Mouse (Mus musculus): ENCODE results near the gene Efcab11. TPM values are rescaled to one million over a fixed set of nuclear protein-coding genes. Genes with fewer than 3 reads are reported as not detected.
"Not testable (repeated sequence)": the region's sequence is repeated elsewhere in the genome, so short reads cannot be mapped to it uniquely, and the experiment has no call there.

Gene Efcab11
- polyA plus RNA-seq, 1 experiment from 2014 or later = 22.1 TPM

DNA sequence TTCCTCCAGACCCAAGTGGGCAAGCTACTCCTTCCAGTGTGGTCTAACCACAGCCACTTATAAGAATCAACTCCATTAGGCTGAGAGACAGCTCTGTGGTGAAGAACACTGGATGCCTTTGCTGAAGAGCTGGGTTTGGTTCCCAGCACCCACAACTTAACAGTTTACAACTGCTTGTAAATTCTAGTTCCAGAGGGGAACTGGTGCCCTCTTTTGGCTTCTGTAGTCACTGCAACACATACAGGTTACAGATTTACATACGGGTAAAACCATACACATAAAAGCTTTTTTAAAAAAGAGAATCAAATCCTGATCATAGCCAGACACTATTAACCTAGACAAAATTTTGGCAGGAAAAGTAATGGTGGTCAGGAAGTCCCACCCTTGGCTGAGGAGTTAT is 50.8 kb downstream of the Efcab11 start:
- WGBS = 90% methylated on average over 1 of the region's 1 CpGs
- peak; percentile 15; the same call in 1 of the 2 replicates for TF ChIP-seq CTCF (IDR thresholded peaks at IDR 0.05; ENCODE audit: low read depth)
- DNase-seq = peak; percentile 14

DNA sequence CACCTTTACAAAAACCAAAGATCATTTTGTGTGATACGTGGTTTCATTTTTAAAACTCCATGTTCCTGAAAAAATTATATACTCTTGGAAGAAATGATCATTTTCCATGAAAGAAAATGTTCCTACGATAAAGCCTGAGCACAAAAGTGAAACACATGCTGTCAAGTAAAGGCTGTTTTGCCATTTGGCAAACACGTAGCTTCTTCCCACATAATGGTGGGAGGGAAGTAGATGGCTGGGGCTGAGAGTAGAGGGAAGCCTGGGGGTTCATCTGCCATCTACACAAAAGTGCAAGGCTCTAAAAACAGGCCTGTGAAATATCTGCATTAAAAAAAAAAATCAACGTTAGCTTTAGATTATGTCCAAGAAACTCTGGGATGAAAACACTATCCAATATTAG is 61.6 kb downstream of the Efcab11 start:
- no peak for ATAC-seq (ENCODE audit: insufficient read depth)
- WGBS = 81% methylated on average over 4 of the region's 4 CpGs
- TF ChIP-seq CTCF (IDR thresholded peaks at IDR 0.05; ENCODE audit: low read depth) = no peak

More for the DNA sequence above, 50.8 kb downstream of the Efcab11 start:
- Histone ChIP-seq H3K27me3 (ENCODE audit: insufficient read depth, low read length) (no peaks in the 10 kb centered on the region), H3K4me2 (no peak overlapping the region), H3K36me3 (ENCODE audit: insufficient read depth) (no peaks in the 10 kb centered on the region), H3K4me1 (ENCODE audit: insufficient read depth) (no peaks in the 10 kb centered on the region), H3K9me3 (ENCODE audit: low read depth, low read length) (no peaks in the 10 kb centered on the region), H3K9ac (no peak overlapping the region), H3K27ac (ENCODE audit: low read depth) (no peak overlapping the region), H3K4me3 (ENCODE audit: low read depth, low read length) (no peak overlapping the region)
- ATAC-seq (ENCODE audit: insufficient read depth) = no peak

DNA sequence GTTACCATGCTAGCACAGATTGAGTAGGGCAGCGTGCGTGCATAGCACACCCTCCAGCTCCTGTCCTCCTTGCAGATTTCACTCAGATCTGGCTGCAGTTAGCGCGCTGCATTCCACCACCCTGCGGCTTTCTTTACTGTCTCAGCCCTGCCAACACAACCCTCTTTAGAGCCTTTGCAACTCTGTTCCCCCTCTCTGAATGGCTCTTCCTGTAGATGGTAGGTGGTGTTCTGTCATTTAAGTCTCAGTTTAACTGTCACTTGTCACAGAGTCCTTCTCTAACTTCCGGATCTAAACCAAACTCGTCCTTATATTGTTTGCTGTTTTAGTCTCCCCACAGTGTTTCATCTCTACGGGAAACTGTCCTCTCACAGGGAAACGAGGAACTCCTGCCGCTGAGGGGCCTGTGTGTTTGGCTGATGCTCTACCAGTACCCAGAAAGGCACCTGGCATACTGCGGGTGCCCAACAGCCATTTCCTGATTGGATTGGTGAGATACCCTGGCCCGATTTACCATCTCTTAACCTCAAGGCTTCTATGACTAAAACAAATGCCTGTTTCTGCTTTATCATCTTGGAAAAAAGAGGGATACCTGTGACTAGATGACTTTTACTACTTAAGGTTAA is 62.8 kb downstream of the Efcab11 start:
- no peak for TF ChIP-seq CTCF (IDR thresholded peaks at IDR 0.05; ENCODE audit: low read depth)
- ATAC-seq (ENCODE audit: insufficient read depth) = no peak

More for the DNA sequence above, 61.6 kb downstream of the Efcab11 start:
- H3K27me3 ChIP-seq (ENCODE audit: insufficient read depth, low read length) = no peaks in the 10 kb centered on the region
- no peak for DNase-seq
- no peaks in the 10 kb centered on the region for H3K9me3 ChIP-seq (ENCODE audit: low read depth, low read length)
- no peak overlapping the region for H3K27ac ChIP-seq (ENCODE audit: low read depth)
- no peak overlapping the region for H3K9ac ChIP-seq
- no peaks in the 10 kb centered on the region for H3K4me1 ChIP-seq (ENCODE audit: insufficient read depth)
- H3K36me3 ChIP-seq (ENCODE audit: insufficient read depth) = no peaks in the 10 kb centered on the region
- no peak overlapping the region for H3K4me3 ChIP-seq (ENCODE audit: low read depth, low read length)
- no peak overlapping the region for H3K4me2 ChIP-seq

DNA sequence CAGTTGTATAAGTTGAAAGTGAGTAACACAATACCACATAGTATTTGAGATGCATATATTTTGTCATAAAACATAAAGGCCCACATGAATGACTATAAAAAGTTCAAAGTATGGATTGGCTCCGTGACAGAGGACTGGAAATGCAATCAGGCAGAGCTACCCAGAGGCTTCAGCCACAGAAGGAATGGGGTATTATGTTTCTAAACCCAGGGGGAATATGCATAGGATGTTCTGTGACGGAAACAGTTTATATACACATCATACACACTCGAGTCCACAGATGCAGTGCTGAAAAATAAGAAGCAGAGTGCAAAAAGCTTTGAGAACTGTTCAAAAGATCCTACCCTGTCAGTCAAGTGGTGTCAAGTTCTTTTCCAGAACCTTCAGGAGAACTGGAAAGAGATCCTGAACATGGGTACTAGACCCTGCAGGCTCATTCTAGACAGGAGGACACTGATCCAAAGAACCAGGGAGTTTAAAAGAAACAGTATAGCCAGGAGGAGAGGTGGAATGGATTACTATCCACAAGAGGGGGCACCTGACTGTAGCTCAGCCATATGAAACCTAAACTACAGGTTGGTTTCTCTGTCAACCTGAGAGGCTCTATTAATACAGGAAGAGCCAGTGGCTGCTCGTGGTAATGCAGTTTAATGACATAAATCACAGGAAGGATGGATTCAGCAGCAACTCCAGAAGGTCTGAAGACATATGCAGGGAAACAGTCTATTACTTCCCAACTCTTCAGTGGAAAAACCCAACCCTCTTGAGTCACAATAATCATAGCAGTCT is 64.9 kb downstream of the Efcab11 start:
- H3K4me3 ChIP-seq (ENCODE audit: low read depth, low read length) = no peak overlapping the region
- H3K4me2 ChIP-seq = no peak overlapping the region
- no peak overlapping the region for H3K27ac ChIP-seq (ENCODE audit: low read depth)
- no peaks in the 10 kb centered on the region for H3K9me3 ChIP-seq (ENCODE audit: low read depth, low read length)
- ATAC-seq (ENCODE audit: insufficient read depth) (no peak), DNase-seq (no peak)
- H3K4me1 ChIP-seq (ENCODE audit: insufficient read depth) = no peaks in the 10 kb centered on the region
- H3K36me3 ChIP-seq (ENCODE audit: insufficient read depth) = no peaks in the 10 kb centered on the region
- TF ChIP-seq CTCF (IDR thresholded peaks at IDR 0.05; ENCODE audit: low read depth) = no peak; the same call in none of the 2 replicates
- H3K27me3 ChIP-seq (ENCODE audit: insufficient read depth, low read length) = no peaks in the 10 kb centered on the region
- H3K9ac ChIP-seq = no peak overlapping the region
- WGBS = 38% methylated on average over 4 of the region's 4 CpGs

More for the DNA sequence above, 62.8 kb downstream of the Efcab11 start:
- Histone ChIP-seq H3K9ac (no peak overlapping the region), H3K4me3 (ENCODE audit: low read depth, low read length) (no peak overlapping the region), H3K36me3 (ENCODE audit: insufficient read depth) (no peaks in the 10 kb centered on the region), H3K27ac (ENCODE audit: low read depth) (no peak overlapping the region), H3K4me1 (ENCODE audit: insufficient read depth) (no peaks in the 10 kb centered on the region), H3K4me2 (no peak overlapping the region), H3K9me3 (ENCODE audit: low read depth, low read length) (no peaks in the 10 kb centered on the region), H3K27me3 (ENCODE audit: insufficient read depth, low read length) (no peaks in the 10 kb centered on the region)
- 61% methylated on average over 12 of the region's 12 CpGs for WGBS
- no peak for DNase-seq

DNA sequence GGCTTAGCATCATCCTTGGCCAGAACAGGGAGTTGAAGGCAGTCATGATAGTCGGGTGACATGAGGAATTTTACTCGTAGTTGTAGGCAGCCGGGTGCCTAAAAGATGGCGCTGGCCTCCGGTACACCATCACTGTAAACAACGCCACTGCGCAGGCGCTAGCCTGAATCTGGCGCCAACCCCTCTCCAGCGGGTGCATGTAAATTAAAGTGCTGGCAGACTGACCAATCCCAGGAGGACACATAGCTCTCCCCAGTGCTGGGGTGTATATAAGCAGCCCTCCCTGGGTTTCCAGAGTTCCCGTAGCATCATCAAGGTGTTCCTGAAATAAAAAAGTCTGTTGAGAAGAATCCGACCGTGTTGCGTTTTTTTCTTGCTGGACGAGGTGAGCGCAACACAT is 66.2 kb downstream of the Efcab11 start:
- H3K27me3 ChIP-seq (ENCODE audit: insufficient read depth, low read length); H3K4me3 ChIP-seq (ENCODE audit: low read depth, low read length); H3K4me2 ChIP-seq; ATAC-seq (ENCODE audit: insufficient read depth); H3K27ac ChIP-seq (ENCODE audit: low read depth); H3K9me3 ChIP-seq (ENCODE audit: low read depth, low read length); DNase-seq; H3K4me1 ChIP-seq (ENCODE audit: insufficient read depth); H3K9ac ChIP-seq; H3K36me3 ChIP-seq (ENCODE audit: insufficient read depth): not testable (repeated sequence)
- 95% methylated on average over 16 of the region's 16 CpGs for WGBS

DNA sequence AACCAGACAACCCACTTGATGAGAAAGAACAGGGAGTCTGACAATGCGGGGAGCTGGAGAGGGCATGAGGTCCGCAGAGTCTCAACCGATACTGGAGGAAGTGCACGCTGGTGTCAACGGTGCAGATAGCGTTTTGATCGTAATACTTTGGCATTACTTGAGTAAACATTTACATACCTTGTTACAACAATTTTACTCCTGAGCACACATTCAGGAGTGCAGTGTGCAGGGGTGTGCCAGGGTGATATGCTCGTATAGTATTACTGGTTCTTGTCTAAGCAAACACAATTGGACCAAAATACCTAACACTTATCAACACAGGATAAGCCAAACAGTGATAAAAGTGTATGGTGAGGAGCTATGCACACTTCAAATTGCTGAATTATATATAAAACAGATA is 69.0 kb downstream of the Efcab11 start:
- Histone ChIP-seq H3K4me1 (ENCODE audit: insufficient read depth) (no peaks in the 10 kb centered on the region), H3K4me3 (ENCODE audit: low read depth, low read length) (no peak overlapping the region), H3K36me3 (ENCODE audit: insufficient read depth) (no peaks in the 10 kb centered on the region), H3K27me3 (ENCODE audit: insufficient read depth, low read length) (no peaks in the 10 kb centered on the region), H3K27ac (ENCODE audit: low read depth) (no peak overlapping the region), H3K9ac (no peak overlapping the region), H3K4me2 (no peak overlapping the region), H3K9me3 (ENCODE audit: low read depth, low read length) (no peaks in the 10 kb centered on the region)
- no peak for TF ChIP-seq CTCF (IDR thresholded peaks at IDR 0.05; ENCODE audit: low read depth)
- ATAC-seq (ENCODE audit: insufficient read depth) (0 out of 2 replicates have a peak, but pooled peaks have one; percentile 44), DNase-seq (no peak)
- WGBS = 64% methylated on average over 8 of the region's 8 CpGs

DNA sequence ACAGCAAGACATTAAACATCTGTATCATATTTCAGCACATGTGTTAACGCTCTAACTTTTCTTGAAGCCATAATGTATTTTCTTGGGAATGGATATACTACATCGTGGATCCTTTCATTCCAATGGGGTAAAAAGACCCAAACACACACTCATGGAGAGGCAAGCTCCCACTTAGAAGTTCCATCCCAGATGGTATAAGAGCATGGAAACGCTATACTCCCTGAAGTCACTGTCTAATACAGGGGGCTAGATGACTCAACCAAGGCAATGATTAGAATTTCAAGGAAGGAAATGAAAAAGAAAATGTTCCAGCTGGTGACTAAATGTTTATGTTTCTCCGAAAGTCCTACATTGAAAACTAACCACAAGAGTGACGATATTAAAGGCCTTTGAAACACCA is 76.3 kb downstream of the Efcab11 start:
- Histone ChIP-seq H3K9ac (no peak overlapping the region), H3K9me3 (ENCODE audit: low read depth, low read length) (no peaks in the 10 kb centered on the region), H3K4me3 (ENCODE audit: low read depth, low read length) (no peak overlapping the region), H3K4me2 (no peak overlapping the region), H3K36me3 (ENCODE audit: insufficient read depth) (no peaks in the 10 kb centered on the region), H3K4me1 (ENCODE audit: insufficient read depth) (no peaks in the 10 kb centered on the region), H3K27ac (ENCODE audit: low read depth) (no peak overlapping the region), H3K27me3 (ENCODE audit: insufficient read depth, low read length) (no peaks in the 10 kb centered on the region)
- no peak for TF ChIP-seq CTCF (IDR thresholded peaks at IDR 0.05; ENCODE audit: low read depth)
- no peak for DNase-seq
- 67% methylated on average over 5 of the region's 5 CpGs for WGBS
- ATAC-seq (ENCODE audit: insufficient read depth) = no peak

DNA sequence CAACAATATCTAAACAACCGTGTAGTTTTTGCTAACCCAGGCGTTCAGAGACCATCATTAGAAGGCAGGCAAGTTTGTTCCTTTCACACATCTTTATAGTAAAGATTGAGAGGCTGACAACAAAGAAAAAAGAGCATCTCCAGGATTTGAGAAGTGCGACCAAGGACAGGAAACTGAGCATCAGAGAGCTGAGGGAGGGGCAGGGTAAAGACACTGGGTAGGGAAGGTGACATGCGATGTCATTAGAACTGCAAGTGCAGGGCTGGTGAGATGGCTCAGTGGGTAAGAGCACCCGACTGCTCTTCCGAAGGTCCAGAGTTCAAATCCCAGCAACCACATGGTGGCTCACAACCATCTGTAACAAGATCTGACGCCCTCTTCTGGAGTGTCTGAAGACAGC is 77.5 kb downstream of the Efcab11 start:
- H3K9ac ChIP-seq; H3K9me3 ChIP-seq (ENCODE audit: low read depth, low read length); H3K4me3 ChIP-seq (ENCODE audit: low read depth, low read length); ATAC-seq (ENCODE audit: insufficient read depth); H3K36me3 ChIP-seq (ENCODE audit: insufficient read depth); H3K4me2 ChIP-seq; H3K4me1 ChIP-seq (ENCODE audit: insufficient read depth); DNase-seq; H3K27me3 ChIP-seq (ENCODE audit: insufficient read depth, low read length); H3K27ac ChIP-seq (ENCODE audit: low read depth): not testable (repeated sequence)
- WGBS = 86% methylated on average over 6 of the region's 7 CpGs
